8 mouse cellular contexts compared by ENCODE assay signal in the genomic region with DNA sequence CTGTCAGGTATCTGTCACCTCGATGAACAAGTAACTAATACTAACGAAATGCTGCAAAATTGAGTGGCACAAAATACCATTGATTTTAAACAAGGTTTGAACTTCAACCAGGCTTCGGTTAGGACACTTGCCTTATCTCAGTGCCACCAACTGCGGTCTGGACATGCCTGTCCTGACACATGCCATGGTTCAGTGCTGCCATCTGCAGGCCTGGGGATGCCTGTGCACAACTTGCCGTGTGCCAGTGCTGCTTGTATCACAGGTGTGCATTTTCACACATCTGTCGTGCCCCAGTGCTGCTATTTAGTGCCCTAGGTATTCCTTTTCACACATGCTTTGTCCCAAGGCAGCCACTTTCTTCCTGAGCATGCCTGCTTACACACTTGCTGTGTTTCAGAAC.
DNase-seq lines count a peak whose midpoint lies in the region; ATAC-seq and TF ChIP-seq lines count a peak whose summit lies in the region.

No protein-coding gene starts in this region.

- 74% methylated on average over 6 of the region's 6 CpGs for WGBS in heart, adult 2 months
- 45% methylated on average over 6 of the region's 6 CpGs for WGBS in liver, embryonic 13.5 days (ENCODE audit: insufficient replicate concordance)

- no peaks in the 10 kb centered on the region for H3K4me1 ChIP-seq in heart, adult 2 months (ENCODE audit: control insufficient read depth, insufficient read depth, low read length)
- no peaks in the 10 kb centered on the region for H3K4me1 ChIP-seq in liver, embryonic 13.5 days (replicated peaks)

- TF ChIP-seq EP300 in heart, adult 2 months (IDR thresholded peaks at IDR 0.05; ENCODE audit: insufficient read depth, low read depth, low read length), result no peak

- ATAC-seq in liver, embryonic 13.5 days (ENCODE audit: low read depth), result no peak

- no peak overlapping the region for H3K4me3 ChIP-seq in heart, adult 2 months
- H3K4me3 ChIP-seq in liver, embryonic 13.5 days (replicated peaks), result no peak overlapping the region

- H3K4me2 ChIP-seq in liver, embryonic 13.5 days, result no peak overlapping the region

- no peaks in the 10 kb centered on the region for H3K9me3 ChIP-seq in liver, embryonic 13.5 days (replicated peaks)

- no peak overlapping the region for H3K9ac ChIP-seq in heart, adult 2 months (ENCODE audit: low read depth, low read length)
- no peak overlapping the region for H3K9ac ChIP-seq in liver, embryonic 13.5 days

- TF ChIP-seq POLR2A in heart, adult 2 months (IDR thresholded peaks at IDR 0.05; ENCODE audit: insufficient read depth, low read depth, low read length), result no peak

- H3K27me3 ChIP-seq in heart, adult 2 months (ENCODE audit: control insufficient read depth, insufficient read depth, low read length), result no peaks in the 10 kb centered on the region
- H3K27me3 ChIP-seq in liver, embryonic 13.5 days, result no peaks in the 10 kb centered on the region

- H3K36me3 ChIP-seq in heart, adult 2 months (ENCODE audit: control insufficient read depth, insufficient read depth, low read length), result no peaks in the 10 kb centered on the region
- no peaks in the 10 kb centered on the region for H3K36me3 ChIP-seq in liver, embryonic 13.5 days

- H3K79me2 ChIP-seq in heart, adult 2 months (replicated peaks; ENCODE audit: control insufficient read depth, insufficient read depth, low read length), result no peaks in the 10 kb centered on the region

- intact Hi-C loops in heart, adult 2 months (cut with DNase I), result no loop called here
- intact Hi-C loops in left cerebral cortex, postnatal 36 days (cut with DNase I), result no loop called here

- DNase-seq in heart, adult 2 months, result no peak
- DNase-seq in heart, postnatal 4 days, result no peak
- peak; percentile 9 for DNase-seq in 3T3-L1 (ENCODE audit: low read depth, low spot score)
- DNase-seq in adrenal gland, postnatal 14 days, result peak; percentile 27
- DNase-seq in liver, embryonic 13.5 days, result peak; percentile 14
- no peak for DNase-seq in frontal cortex, postnatal 14 days (ENCODE audit: low spot score in 2 of 2)
- no peak for DNase-seq in left cerebral cortex, postnatal 36 days (ENCODE audit: low spot score in 2 of 2)
- no peak for DNase-seq in cerebellum, postnatal 4 days (ENCODE audit: low spot score in 2 of 2)

- peak; percentile 51 for TF ChIP-seq CTCF in heart, adult 2 months (IDR thresholded peaks at IDR 0.05)

- H3K27ac ChIP-seq in heart, adult 2 months, result no peak overlapping the region
- H3K27ac ChIP-seq in liver, embryonic 13.5 days, result no peak overlapping the region

Comparison
In these comparisons a context has a peak if more than half of its experiments do, and no peak if none do; other contexts are left out.
1. DNase-seq: peak in 3T3-L1 (single experiment), adrenal gland, postnatal 14 days (single experiment) and liver, embryonic 13.5 days (single experiment); none in heart, adult 2 months (0 of 2), heart, postnatal 4 days (single experiment), frontal cortex, postnatal 14 days (0 of 2), left cerebral cortex, postnatal 36 days (0 of 2) and cerebellum, postnatal 4 days (0 of 2).